Mouse (Mus musculus) E14TG2a.4 (cell line): ENCODE results near the gene Dync2h1.

Source experiments
- H3K27me3 ChIP-seq: 2 replicates; pipeline ENCODE4 v1.6.1; 2014; ENCODE audit warnings: low read length, control low read depth; ENCODE audit not compliant: insufficient read depth
- H3K36me3 ChIP-seq: 2 replicates; pipeline ENCODE4 v1.6.1; 2014; ENCODE audit warnings: low read length, control low read depth; ENCODE audit not compliant: insufficient read depth
- H3K4me1 ChIP-seq: replicated peaks from 2 replicates; pipeline ENCODE4 v1.6.1; 2014; ENCODE audit warnings: low read depth, low read length, control low read depth
- H3K4me3 ChIP-seq: replicated peaks from 2 replicates; pipeline ENCODE4 v1.5.1; 2014; ENCODE audit warnings: mild to moderate bottlenecking, low read length
- H3K9me3 ChIP-seq: 2 replicates; pipeline ENCODE4 v1.6.1; 2014; ENCODE audit warnings: low read length, control low read depth
- CTCF ChIP-seq: conservative IDR thresholded peaks from 2 replicates; pipeline ENCODE4 v1.5.1; 2014; ENCODE audit warnings: low read length
- NANOG ChIP-seq: IDR thresholded peaks from 2 replicates; pipeline ENCODE4 v1.6.1; 2014; ENCODE audit warnings: borderline replicate concordance, low read length, mixed read lengths
- POU5F1 ChIP-seq: IDR thresholded peaks from 2 replicates; pipeline ENCODE4 v1.6.1; 2014; ENCODE audit warnings: low read length, borderline replicate concordance

Dync2h1 gene

DNA sequence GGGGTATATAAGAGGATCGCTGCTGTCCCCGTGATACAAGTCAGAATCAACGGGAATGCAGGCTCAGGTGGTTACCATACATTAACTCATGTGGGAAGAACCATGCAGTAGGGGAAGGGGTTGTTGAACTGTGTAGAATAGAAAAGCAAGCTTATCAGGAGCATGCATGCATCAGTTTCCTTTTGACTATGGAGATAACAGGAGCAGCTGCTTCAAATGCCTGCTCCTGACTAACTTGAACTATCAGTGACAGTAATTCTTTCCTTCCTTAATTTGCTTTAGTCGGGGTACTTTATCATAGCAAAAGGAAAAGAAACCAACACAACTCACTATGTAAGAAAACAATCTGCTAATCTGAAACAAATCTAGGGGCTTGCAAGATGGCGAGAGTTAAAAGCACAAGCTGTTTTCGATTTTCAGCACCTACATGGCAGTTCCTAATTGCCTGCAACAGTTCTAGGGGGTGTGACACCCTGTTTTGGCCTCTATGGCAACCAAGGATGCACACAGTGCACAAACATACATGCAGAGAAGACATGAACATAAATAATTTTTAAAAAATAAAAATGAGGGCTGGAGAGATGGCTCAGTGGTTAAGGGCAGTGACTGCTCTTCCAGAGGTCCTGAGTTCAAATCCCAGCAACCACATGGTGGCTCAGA is 16.8 kb downstream of the Dync2h1 start:
- Histone ChIP-seq H3K9me3 (no peaks in the 10 kb centered on the region), H3K36me3 (0 out of 2 replicates have a peak, but pooled peaks cover 7% of the 10 kb centered on the region), H3K4me3 (no peak overlapping the region), H3K4me1 (no peaks in the 10 kb centered on the region), H3K27me3 (no peaks in the 10 kb centered on the region)
- no peak for TF ChIP-seq POU5F1
- TF ChIP-seq NANOG = no peak
- no peak for TF ChIP-seq CTCF

DNA sequence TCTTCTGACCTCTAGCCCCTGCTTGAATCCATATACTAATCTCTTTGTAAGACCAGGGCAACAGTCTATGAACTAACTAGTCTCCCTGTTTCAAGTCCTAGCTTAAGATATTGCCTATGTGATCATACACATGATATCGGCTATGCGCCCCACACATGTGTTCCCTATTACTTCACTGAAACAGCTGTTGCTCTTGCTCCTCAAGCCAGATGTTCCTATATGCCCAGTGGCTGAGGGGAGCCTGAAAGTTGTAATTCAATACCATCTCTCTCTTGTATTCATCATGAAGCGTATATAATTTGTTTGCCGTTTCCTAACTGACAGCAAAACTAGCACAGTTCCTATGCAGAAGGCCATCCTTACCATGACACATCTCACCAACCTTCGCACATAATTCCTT is 23.6 kb downstream of the Dync2h1 start:
- no peak for TF ChIP-seq CTCF
- no peak for TF ChIP-seq POU5F1
- no peak for TF ChIP-seq NANOG
- Histone ChIP-seq H3K4me3 (no peak overlapping the region), H3K9me3 (no peaks in the 10 kb centered on the region), H3K4me1 (no peaks in the 10 kb centered on the region), H3K36me3 (no peaks in the 10 kb centered on the region), H3K27me3 (no peaks in the 10 kb centered on the region)

- no peaks in the 10 kb centered on the region for H3K9me3 ChIP-seq
- H3K4me3 ChIP-seq = no peak overlapping the region
- no peaks in the 10 kb centered on the region for H3K4me1 ChIP-seq
- no peak for TF ChIP-seq POU5F1
- no peak for TF ChIP-seq CTCF
- TF ChIP-seq NANOG = no peak
- no peaks in the 10 kb centered on the region for H3K36me3 ChIP-seq
- H3K27me3 ChIP-seq = no peaks in the 10 kb centered on the region
Observed at GRCm38 (mm10) chr9:7159718-7160117, 24.5 kb downstream of the Dync2h1 start.

- TF ChIP-seq NANOG = no peak
- no peak for TF ChIP-seq POU5F1
- TF ChIP-seq CTCF = no peak
- no peak overlapping the region for H3K4me3 ChIP-seq
- no peaks in the 10 kb centered on the region for H3K36me3 ChIP-seq
- H3K27me3 ChIP-seq = no peaks in the 10 kb centered on the region
- H3K4me1 ChIP-seq = no peaks in the 10 kb centered on the region
- no peaks in the 10 kb centered on the region for H3K9me3 ChIP-seq
Observed at GRCm38 (mm10) chr9:7158605-7159004, 25.6 kb downstream of the Dync2h1 start.

DNA sequence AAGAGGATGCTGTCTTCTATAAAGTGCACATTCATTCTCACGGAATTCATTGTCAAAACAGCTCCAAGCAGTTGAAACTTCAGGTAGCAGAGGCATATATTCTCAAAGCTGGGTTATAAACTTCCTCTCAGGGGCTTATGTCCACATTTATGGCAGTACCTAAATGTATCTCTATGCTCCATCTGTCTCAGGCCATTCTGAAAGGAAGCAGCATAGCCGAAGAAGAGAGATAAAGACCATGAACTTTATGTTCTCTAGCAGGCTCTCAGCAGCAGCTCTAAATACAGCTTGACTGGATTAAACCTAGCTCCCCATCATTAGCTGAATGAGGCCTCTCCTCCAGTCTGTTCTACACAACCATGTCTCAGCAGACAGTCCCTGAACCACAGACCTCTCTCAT is 29.9 kb downstream of the Dync2h1 start:
- H3K36me3 ChIP-seq = no peaks in the 10 kb centered on the region
- H3K9me3 ChIP-seq = no peaks in the 10 kb centered on the region
- no peaks in the 10 kb centered on the region for H3K27me3 ChIP-seq
- TF ChIP-seq POU5F1 (no peak), NANOG (no peak), CTCF (no peak)
- no peaks in the 10 kb centered on the region for H3K4me1 ChIP-seq
- H3K4me3 ChIP-seq = no peak overlapping the region

- H3K27me3 ChIP-seq = no peaks in the 10 kb centered on the region
- no peaks in the 10 kb centered on the region for H3K9me3 ChIP-seq
- no peak for TF ChIP-seq NANOG
- no peak for TF ChIP-seq CTCF
- no peak for TF ChIP-seq POU5F1
- H3K4me1 ChIP-seq = no peaks in the 10 kb centered on the region
- H3K4me3 ChIP-seq = no peak overlapping the region
- no peaks in the 10 kb centered on the region for H3K36me3 ChIP-seq
Observed at GRCm38 (mm10) chr9:7122863-7123262, 61.4 kb downstream of the Dync2h1 start.

GRCm38 (mm10) chr9:7110166-7110565 is 74.1 kb downstream of the Dync2h1 start:
- H3K4me3 ChIP-seq = no peak overlapping the region
- no peaks in the 10 kb centered on the region for H3K36me3 ChIP-seq
- TF ChIP-seq NANOG = no peak
- no peak for TF ChIP-seq CTCF
- no peak for TF ChIP-seq POU5F1
- H3K4me1 ChIP-seq = no peaks in the 10 kb centered on the region
- no peaks in the 10 kb centered on the region for H3K9me3 ChIP-seq
- H3K27me3 ChIP-seq = no peaks in the 10 kb centered on the region

DNA sequence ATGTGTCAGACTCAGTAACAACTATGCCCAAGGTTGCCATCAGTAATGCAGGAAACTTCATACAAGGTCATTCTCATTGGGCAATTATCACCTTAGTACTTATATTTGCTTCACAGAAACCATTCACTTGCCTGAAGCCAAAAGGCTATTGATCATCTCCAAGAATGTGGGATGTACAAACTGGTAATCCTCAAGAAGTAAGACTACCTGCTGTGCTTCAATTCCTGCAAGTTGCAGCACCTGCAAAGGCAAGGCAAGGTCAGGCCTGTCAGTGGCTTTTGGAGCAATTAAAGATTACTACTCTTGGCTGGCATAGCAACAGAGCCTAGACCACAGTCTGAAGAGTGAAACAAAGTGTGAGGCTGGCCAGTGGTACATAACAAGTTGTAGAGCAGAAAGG is 82.9 kb downstream of the Dync2h1 start:
- Histone ChIP-seq H3K4me1 (no peaks in the 10 kb centered on the region), H3K9me3 (no peaks in the 10 kb centered on the region), H3K36me3 (no peaks in the 10 kb centered on the region), H3K27me3 (no peaks in the 10 kb centered on the region), H3K4me3 (no peak overlapping the region)
- TF ChIP-seq POU5F1 (no peak), NANOG (no peak; the same call in 1 of the 2 replicates), CTCF (no peak)

DNA sequence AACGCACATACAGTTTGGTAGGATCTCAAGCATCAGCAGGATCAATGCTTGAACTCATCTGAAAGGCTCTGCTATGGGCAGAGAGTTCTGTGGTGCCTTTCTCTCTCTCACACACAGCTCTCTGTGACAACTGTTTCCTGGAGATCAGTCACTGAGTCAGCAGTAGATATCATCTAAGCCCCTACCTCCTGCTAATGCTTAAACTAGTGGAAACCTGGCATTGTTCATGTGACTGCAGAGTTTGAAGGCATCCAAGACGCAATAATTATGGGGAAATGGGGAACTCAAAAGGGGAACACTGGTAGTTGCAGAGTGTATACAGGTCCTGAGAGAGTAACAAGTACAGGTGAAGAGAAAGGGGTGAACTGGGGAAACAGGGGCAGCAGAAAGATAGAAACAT is 109.6 kb downstream of the Dync2h1 start:
- Histone ChIP-seq H3K4me3 (no peak overlapping the region), H3K27me3 (no peaks in the 10 kb centered on the region), H3K36me3 (no peaks in the 10 kb centered on the region), H3K9me3 (no peaks in the 10 kb centered on the region), H3K4me1 (no peaks in the 10 kb centered on the region)
- TF ChIP-seq CTCF = no peak
- no peak for TF ChIP-seq NANOG
- TF ChIP-seq POU5F1 = no peak
